Mouse (Mus musculus) olfactory bulb, adult 2 months (tissue): ENCODE measurements at regions not wholly inside any gene's neighbourhood (a gene's known extent, or its start where the extent isn't known, plus 50 kb on each side); places are given as distances from the start of the nearest gene placed in this dataset.

Experiments
- H3K27ac ChIP-seq: fragments of 200-500 bp; 2 replicates; pipeline ENCODE4 v1.5.1; 2012; ENCODE audit warnings: low read depth, low read length; ENCODE audit not compliant: insufficient read depth
- H3K4me1 ChIP-seq: fragments of 200-500 bp; 2 replicates; pipeline ENCODE4 v1.6.1; 2012; ENCODE audit warnings: low read length; ENCODE audit not compliant: control insufficient read depth, insufficient read depth
- H3K4me3 ChIP-seq: fragments of 200-500 bp; 2 replicates; pipeline ENCODE4 v1.5.1; 2012; ENCODE audit warnings: mild to moderate bottlenecking, low read depth, low read length, moderate library complexity; ENCODE audit not compliant: insufficient read depth
- CTCF ChIP-seq: fragments of 200-500 bp; IDR thresholded peaks from 2 replicates; pipeline ENCODE4 v1.5.1; 2012; ENCODE audit warnings: low read depth, mild to moderate bottlenecking, low read length, moderate library complexity; ENCODE audit not compliant: insufficient read depth
- POLR2A ChIP-seq: fragments of 200-500 bp; IDR thresholded peaks from 2 replicates; pipeline ENCODE4 v1.6.1; 2012; ENCODE audit warnings: mild to moderate bottlenecking, low read depth, low read length, moderate library complexity; ENCODE audit not compliant: insufficient read depth
- WGBS: fragments of 180-500 bp; shearing (Covaris S2); methylation state at CpG from one replicate; pipeline ENCODE4 v1.1.7; 2018; 5-methylcytosine and 5-hydroxymethylcytosine counted together

DNA sequence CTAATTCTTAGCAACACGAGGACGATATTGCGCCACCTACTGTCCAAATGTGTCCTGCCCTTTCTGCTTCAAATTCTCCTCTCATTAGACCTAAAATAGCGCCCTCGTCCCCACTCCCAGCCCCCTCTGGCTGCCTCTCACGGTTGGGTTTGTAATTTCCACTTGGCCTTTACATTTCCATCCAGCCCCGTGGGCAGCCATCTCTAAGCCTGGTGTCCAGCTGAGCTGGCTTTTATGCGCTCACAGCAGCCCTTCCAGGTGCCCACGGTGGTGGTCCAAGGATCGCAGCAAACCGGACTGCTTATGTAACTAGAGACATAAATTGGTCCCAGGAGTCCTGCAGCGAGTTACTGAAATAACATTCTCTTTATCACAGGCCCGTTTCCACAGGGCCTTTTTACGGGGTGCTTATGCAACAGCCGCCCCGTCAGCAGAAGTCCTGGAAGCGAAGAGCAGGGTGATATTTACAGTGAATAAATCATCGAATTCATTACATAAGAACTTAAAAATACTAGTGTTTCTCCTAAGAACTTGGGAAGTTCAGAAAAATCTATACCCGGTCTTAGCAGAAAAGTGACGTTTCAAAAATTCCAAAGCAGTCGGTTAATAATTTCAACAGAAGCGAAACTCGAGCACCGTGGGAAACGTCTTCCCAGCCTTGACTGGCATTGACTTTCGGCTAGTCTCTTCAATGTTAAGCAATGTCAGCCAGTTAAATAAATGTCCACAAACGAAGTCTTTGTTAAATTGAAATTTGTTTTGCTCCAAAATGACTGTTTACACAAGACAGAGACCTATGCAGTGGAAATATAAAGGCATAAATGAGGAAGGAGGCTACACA lies 57.3 kb upstream of the Cpsf6 start:
- no peak overlapping the region for H3K4me3 ChIP-seq
- H3K27ac ChIP-seq: no peak overlapping the region
- H3K4me1 ChIP-seq: peaks cover 10% of the 10 kb centered on the region
- TF ChIP-seq POLR2A: no peak
- peak; percentile 54; the same call in 1 of the 2 replicates for TF ChIP-seq CTCF
- 47% methylated on average over 27 of the region's 27 CpGs for WGBS

DNA sequence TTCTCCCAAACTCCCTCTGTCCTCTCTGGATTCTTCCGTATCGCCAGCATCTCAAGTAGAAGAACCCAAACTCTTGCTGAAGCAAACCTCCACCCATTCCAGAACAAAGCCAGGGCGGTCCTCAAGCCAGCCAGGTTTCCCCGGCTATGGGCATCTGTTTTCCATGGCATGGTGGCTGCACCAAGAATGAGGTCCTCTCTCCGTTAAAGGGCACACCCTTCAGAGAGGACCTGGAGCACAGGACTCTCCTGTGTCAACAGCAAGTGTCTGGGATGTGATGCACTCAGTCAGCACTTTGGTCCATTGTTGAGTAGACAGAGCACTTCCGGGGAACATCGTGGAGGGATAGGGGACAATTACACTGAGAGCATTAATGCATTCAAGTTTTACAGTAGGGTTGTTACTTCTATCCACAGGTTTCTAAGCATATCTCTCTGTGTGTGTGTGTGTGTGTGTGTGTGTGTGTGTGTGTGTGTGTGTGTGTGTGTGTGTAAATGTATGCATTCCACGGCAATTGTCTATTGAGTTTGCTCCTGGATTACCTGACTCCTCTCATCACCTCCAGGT lies 56.6 kb upstream of the Cpsf6 start:
- 64% methylated on average over 8 of the region's 8 CpGs for WGBS
- H3K4me1 ChIP-seq: peaks cover 10% of the 10 kb centered on the region
- H3K27ac ChIP-seq: no peak overlapping the region
- H3K4me3 ChIP-seq: no peak overlapping the region
- TF ChIP-seq POLR2A (no peak), CTCF (no peak)

DNA sequence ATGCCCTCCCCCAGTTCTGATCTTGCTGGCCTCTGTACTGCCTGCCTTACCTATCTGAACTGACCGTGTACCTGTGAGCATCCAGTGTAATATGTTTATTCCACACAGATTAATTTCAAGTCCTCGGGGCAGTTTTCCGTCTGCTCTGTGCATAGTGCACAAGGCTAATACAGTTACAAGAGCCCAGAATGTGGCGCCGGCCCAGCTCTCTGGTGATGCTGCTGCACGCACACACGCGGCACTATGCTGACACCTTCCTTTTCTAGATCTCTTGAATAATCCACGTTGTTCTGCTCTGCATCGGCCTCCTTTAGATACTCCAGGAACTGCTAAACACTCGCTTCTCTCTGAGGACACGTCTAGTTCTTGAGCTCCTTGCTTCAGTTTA lies 55.9 kb upstream of the Cpsf6 start:
- Histone ChIP-seq H3K4me3 (no peak overlapping the region), H3K4me1 (peaks cover 10% of the 10 kb centered on the region), H3K27ac (no peak overlapping the region)
- TF ChIP-seq CTCF (no peak), POLR2A (no peak)
- WGBS: 43% methylated on average over 12 of the region's 12 CpGs

DNA sequence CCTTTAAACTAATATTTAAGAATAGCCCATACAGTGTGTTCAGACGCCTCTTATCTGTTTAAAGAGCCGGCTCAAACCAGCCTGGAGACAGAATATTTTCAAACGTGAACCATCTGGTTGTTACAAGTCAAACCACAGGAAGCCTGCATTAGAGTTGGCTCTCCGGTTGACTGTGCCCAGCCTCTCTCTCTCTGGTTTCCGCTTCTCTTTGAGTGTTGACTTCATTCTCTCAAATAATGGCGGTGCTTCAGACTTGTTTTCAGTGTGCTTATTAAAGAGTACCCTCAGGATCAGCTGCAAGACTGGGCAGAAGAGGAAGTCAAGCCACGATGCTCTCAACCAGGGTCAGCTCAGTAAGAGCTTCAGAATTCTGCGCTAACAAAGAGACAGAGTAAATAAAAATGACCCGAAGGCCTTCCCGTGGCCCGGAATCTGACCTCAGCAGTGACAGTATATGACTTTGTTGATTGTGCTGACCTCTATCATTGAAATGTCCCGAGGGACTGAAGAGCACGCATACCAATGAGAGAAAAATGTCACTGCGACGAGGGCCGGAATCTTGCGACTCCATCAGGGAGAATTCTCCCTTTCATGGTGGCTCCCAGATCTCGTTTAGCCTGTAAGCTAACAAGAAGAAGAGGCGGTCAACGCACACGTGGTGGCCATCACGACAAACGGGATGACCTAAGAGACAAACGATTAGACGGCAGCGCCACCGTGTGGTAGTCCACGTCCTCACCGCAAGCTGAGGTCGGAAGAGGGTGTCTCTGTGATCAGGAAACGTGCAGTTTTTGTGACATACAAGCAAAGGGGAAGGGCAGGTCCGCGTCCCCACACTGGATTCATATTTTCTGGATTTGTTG lies 55.3 kb upstream of the Cpsf6 start:
- Histone ChIP-seq H3K4me1 (peaks cover 10% of the 10 kb centered on the region), H3K4me3 (peak overlapping the region; percentile 17; the same call in 1 of the 2 replicates), H3K27ac (no peak overlapping the region)
- 18% methylated on average over 33 of the region's 33 CpGs for WGBS
- TF ChIP-seq CTCF: peak; percentile 76
- TF ChIP-seq POLR2A: no peak

DNA sequence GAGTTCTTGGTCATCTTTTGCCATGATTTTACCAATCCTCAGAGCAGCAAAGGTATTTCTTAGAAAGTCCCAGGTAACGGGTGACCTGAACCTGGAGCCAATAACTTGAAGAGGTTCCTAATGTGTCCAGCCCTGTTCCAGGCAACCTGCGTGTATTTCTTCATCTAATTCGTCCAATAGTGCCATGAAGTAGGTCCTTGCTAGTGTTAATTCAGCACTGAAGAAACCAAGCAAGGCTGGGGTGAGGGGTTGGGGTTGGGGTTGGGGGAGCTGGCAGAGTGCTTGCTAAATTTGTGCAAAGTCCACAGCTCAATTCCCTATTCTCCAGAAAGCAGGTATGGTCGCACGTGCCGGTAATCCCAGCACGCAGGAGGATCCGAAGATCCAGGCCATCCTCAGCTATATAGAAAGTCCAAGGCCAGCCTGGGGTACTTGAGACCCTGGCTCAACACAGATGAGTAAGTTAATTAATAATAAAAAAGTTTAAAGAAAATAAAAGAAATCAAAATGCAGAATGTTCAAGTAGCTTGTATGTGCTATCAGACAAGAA lies 54.6 kb upstream of the Cpsf6 start:
- no peak overlapping the region for H3K27ac ChIP-seq
- WGBS: over 99% methylated on average over 8 of the region's 8 CpGs
- H3K4me3 ChIP-seq: no peak overlapping the region
- peaks cover 10% of the 10 kb centered on the region for H3K4me1 ChIP-seq
- no peak for TF ChIP-seq CTCF
- no peak for TF ChIP-seq POLR2A

DNA sequence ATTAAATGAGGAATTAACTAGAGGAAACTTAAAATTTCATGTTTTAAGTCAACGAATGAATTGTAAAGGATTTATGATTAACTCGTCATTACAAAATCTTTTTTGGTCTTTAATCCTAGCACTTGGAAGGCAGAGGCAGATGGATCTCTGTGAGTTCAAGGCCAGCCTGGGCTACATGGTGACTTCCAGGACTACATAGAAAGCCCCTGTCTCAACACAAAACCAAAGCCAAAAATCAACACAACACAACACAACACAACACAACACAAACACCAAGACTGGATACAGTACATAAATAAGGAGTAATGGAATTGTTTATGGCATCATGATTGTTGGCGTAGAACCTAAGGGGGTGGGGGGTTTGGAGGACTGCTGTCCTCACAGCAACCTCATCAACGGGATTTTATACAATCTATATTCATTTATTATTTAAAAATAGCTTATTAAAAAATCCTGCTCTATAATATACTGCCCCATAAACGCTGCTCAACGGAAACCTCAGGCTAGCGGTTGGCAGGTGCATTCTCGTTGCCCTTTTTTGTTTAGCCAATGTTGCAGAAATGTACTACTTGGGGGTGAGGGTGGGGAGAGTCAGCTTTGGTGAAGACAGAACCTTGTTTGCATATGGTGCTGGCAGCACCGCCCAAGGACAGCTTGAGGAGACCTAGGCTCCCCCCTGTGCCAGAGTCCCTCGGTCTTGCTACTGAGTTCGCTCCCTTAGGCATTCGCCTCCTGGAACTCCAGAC lies 53.9 kb upstream of the Cpsf6 start:
- TF ChIP-seq CTCF (no peak), POLR2A (no peak)
- Histone ChIP-seq H3K4me3 (no peak overlapping the region), H3K4me1 (peaks cover 10% of the 10 kb centered on the region), H3K27ac (no peak overlapping the region)
- 98% methylated on average over 12 of the region's 12 CpGs for WGBS

DNA sequence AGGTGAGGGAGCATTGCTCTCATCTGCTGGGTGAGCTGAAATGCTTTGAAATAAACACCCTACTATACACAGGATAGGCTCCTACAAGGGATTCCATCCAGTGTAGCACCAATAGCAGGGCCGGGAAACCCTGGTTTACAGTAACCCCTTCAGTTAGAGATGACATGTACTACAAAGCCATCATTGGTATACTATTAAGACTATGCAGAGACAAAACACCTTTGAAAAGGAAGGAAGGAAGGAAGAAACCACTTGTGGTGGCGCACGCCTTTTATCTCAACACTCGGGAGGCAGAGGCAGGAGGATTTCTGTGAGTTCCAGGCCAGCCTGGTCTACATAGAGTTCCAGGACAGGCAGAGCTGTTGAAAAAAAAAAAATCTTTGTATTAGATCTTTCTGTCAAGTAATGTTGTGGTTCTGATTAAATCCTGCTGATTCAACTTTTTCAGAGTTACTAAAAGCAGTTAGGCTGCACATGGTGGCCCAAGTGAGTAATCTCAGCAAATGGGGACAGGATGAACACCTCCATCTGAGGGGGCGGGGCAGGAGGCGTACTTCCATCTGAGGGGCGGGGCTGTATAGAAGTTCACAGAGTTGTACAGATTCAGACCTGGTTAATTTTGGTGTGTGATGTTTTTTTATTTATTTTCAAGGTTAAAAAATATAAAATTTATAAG lies 53.2 kb upstream of the Cpsf6 start:
- H3K27ac ChIP-seq: no peak overlapping the region
- WGBS: 97% methylated on average over 7 of the region's 7 CpGs
- no peak overlapping the region for H3K4me3 ChIP-seq
- TF ChIP-seq POLR2A (no peak), CTCF (no peak)
- peaks cover 10% of the 10 kb centered on the region for H3K4me1 ChIP-seq

DNA sequence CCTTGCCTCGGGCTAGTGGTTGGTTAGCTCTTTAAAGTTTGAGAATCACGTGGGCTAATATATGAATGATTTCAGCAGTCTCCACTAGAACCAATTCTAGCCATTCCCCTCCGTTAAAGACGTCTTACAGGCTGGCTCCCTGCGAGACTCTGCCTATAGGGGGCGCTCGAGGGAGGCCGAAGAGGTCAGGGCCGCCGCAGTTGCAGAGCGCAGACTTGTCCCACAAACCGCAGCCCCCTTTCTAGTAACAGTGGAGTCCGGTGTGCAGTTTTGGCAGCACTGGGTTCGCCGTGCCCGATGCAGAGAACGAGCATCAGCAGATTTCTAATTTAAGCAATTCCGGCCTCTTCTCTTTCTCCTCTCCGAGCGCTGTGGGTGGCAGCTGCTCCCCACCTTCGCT lies 52.6 kb upstream of the Cpsf6 start:
- WGBS: 4% methylated on average over 21 of the region's 21 CpGs
- no peak overlapping the region for H3K27ac ChIP-seq
- H3K4me1 ChIP-seq: peaks cover 10% of the 10 kb centered on the region
- H3K4me3 ChIP-seq: no peak overlapping the region
- no peak for TF ChIP-seq POLR2A
- TF ChIP-seq CTCF: peak; percentile 59; the same call in 1 of the 2 replicates
